In the genomic region with DNA sequence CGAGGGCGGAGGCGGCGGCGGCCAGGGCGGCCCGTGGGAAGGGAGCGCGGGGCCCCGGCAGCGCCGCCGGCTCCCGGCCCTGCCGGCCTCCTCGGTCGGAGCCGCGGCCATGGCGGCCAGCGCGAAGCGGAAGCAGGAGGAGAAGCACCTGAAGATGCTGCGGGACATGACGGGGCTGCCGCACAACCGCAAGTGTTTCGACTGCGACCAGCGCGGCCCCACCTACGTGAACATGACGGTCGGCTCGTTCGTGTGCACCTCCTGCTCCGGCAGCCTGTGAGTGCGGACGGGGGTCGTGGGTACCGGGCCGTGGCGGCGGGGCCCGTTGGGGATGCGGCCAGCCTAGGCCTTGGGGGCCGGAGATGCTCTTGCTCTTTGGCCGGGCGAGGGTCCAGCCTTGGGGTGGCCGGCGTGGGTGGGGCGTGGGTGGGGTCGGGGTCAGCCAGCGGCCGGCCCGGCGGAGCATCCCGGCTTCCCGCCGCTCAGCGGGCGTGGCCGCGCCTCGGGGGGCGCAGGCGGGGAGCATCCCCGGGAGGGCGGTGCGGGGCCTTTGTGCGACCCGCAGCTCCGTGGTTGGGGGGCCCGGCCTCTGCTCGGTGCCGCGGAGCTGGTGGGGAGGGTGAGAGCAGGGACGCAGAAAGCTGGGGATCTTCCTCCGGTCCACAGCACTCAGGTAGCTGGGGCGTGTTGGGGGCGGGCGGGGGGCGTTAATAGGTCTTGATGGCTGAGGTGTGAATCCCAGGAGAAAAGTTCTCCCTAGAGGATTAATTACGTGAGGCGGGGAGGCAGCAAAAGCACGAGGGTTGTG, we compare ENCODE assay signal across 8 mouse cellular contexts. TPM values are rescaled to one million over a fixed set of nuclear protein-coding genes. Genes with fewer than 3 reads are reported as not detected.
A peak's percentile ranks its signal among the peaks of the same experiment; 100 is the strongest.
DNase-seq lines count a peak whose midpoint lies in the region; ATAC-seq and TF ChIP-seq lines count a peak whose summit lies in the region.

No protein-coding gene starts in this region.

- H3K27ac ChIP-seq in kidney, adult 2 months (ENCODE audit: insufficient read depth, low read depth, low read length), result peak overlapping the region; percentile 66
- peak overlapping the region; percentile 67 for H3K27ac ChIP-seq in cortical plate, adult 2 months (ENCODE audit: insufficient read depth, low read length)
- peak overlapping the region; percentile 98 for H3K27ac ChIP-seq in liver, embryonic 16.5 days (ENCODE audit: low read length)

- H3K4me2 ChIP-seq in liver, embryonic 16.5 days (ENCODE audit: low read depth, low read length), result peak overlapping the region; percentile 66

- peaks cover 8% of the 10 kb centered on the region; the same call in 1 of the 2 replicates for H3K4me1 ChIP-seq in kidney, adult 2 months (ENCODE audit: control insufficient read depth, insufficient read depth, low read length)
- H3K4me1 ChIP-seq in cortical plate, adult 2 months (ENCODE audit: control insufficient read depth, insufficient read depth, low read length), result peaks cover 3% of the 10 kb centered on the region
- peaks cover 63% of the 10 kb centered on the region for H3K4me1 ChIP-seq in liver, embryonic 16.5 days (ENCODE audit: control insufficient read depth, low read depth, low read length)

- H3K36me3 ChIP-seq in kidney, adult 2 months (ENCODE audit: control insufficient read depth, insufficient read depth, low read length), result no peaks in the 10 kb centered on the region
- H3K36me3 ChIP-seq in liver, embryonic 16.5 days (ENCODE audit: control insufficient read depth, insufficient read depth), result peaks cover 11% of the 10 kb centered on the region; the same call in 1 of the 2 replicates

- no peak for TF ChIP-seq POLR2A in kidney, adult 2 months (IDR thresholded peaks at IDR 0.05; ENCODE audit: low read depth, low read length)
- TF ChIP-seq POLR2A in cortical plate, adult 2 months (IDR thresholded peaks at IDR 0.05; ENCODE audit: extremely low read depth, insufficient read depth, low read length), result no peak

- peak overlapping the region; percentile 99 for H3K9ac ChIP-seq in liver, embryonic 16.5 days (ENCODE audit: low read depth, low read length)

- WGBS in kidney, adult 2 months, result under 1% methylated on average over 80 of the region's 86 CpGs
- WGBS in liver, embryonic 16.5 days (ENCODE audit: insufficient replicate concordance), result under 1% methylated on average over 79 of the region's 86 CpGs

- no peaks in the 10 kb centered on the region for H3K9me3 ChIP-seq in liver, embryonic 16.5 days (replicated peaks; ENCODE audit: control insufficient read depth, low read length)

- ATAC-seq in hematopoietic stem cell, adult 5-6 weeks (replicated peaks in 1 of 2; ENCODE audit: insufficient read depth in 1 of 2, low FRiP score in 2 of 2, low TSS enrichment in 1 of 2, low read depth in 1 of 2, poor library complexity in 2 of 2, severe bottlenecking in 2 of 2), result peak; percentile 42 to 65; a peak in 3 of 4 replicates
- peak; percentile 33 for ATAC-seq in liver, embryonic 16.5 days (ENCODE audit: low read depth)
- peak; percentile 25; the same call in 1 of the 2 replicates for ATAC-seq in neutrophil, adult 5-6 weeks (ENCODE audit: extremely low read depth, insufficient number of reproducible peaks, low FRiP score, poor library complexity, severe bottlenecking)

- no peak for TF ChIP-seq CTCF in kidney, adult 2 months (conservative IDR thresholded peaks at IDR 0.05; ENCODE audit: insufficient read depth, insufficient read length, low read depth, low read length)
- TF ChIP-seq CTCF in cortical plate, adult 2 months (IDR thresholded peaks at IDR 0.05; ENCODE audit: extremely low read depth, insufficient read depth, low read length), result no peak

- DNase-seq in kidney, adult 2 months, result no peak
- no peak for DNase-seq in kidney, adult 9 months
- peak; percentile 77 for DNase-seq in CD4-positive, CD25-positive, alpha-beta regulatory T cell, adult 2 months (ENCODE audit: low read depth, low spot score)
- DNase-seq in kidney, adult 8-10 months, result no peak

- H3K4me3 ChIP-seq in kidney, adult 2 months (ENCODE audit: insufficient read depth, low read depth, low read length), result peak overlapping the region; percentile 93
- H3K4me3 ChIP-seq in cortical plate, adult 2 months (ENCODE audit: insufficient read depth, low read length), result peak overlapping the region; percentile 99
- H3K4me3 ChIP-seq in liver, embryonic 16.5 days (ENCODE audit: low read depth, low read length), result peak overlapping the region; percentile 98

- H3K27me3 ChIP-seq in kidney, adult 2 months (replicated peaks; ENCODE audit: control insufficient read depth, insufficient read depth, low read length), result no peaks in the 10 kb centered on the region
- no peaks in the 10 kb centered on the region for H3K27me3 ChIP-seq in liver, embryonic 16.5 days (ENCODE audit: control insufficient read depth, insufficient read depth, low read depth, low read length)

RNA-seq across cellular contexts. Expression of a gene that starts 0.5 kb away (rescaled TPM):
- polyA plus RNA-seq in kidney, adult 2 months (2012; rRNA removed), result 33.9 and 37.3 TPM in 2 replicates
- 37.5 and 39.5 TPM in 2 replicates for polyA plus RNA-seq in cortical plate, adult 2 months (2012; rRNA removed)
- 36.5 and 37.6 TPM in 2 replicates for total RNA-seq in hematopoietic stem cell, adult 5-6 weeks (2017)
- polyA plus RNA-seq in liver, embryonic 16.5 days (2015; fragmentation: Nextera tagmentation; extraction: Ambion mirVana), result 39.0 and 44.7 TPM in 2 replicates
- 55.2 and 59.5 TPM in 2 replicates for total RNA-seq in neutrophil, adult 5-6 weeks (2017)
